Mouse (Mus musculus) cerebellum, adult (tissue): ENCODE data around the gene Tprkb.
"Not testable (repeated sequence)": the region's sequence is repeated elsewhere in the genome, so short reads cannot be mapped to it uniquely, and the experiment has no call there.

Experiments used
- ATAC-seq: cut with Nextera tagmentation; 2 replicates; pipeline ENCODE4 v1.9.2; 2017; ENCODE audit warnings: mild to moderate bottlenecking, moderate library complexity, mixed read lengths; ENCODE audit not compliant: insufficient number of reproducible peaks, low FRiP score, low TSS enrichment

Tprkb gene

DNA sequence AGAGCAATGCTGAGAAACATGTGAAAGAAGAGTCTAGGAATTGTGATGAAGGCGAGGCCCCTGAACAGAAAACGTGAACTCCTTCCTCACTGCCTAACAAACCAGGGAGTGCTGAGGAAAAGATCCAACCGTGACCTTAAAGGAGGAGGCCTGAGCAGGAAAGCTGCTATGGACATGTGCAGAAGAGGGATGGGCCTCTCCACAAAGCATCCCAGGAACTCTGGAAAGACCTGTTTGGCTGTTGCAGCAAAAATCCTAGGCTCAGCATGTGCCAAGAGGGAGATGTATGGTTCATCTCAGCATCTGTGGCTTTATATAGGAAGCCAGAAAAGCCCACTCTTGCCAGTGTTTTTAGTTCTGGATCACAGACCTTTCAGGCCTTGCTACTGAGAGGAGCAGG lies 61.0 kb downstream of the Tprkb start:
- no peak for ATAC-seq

DNA sequence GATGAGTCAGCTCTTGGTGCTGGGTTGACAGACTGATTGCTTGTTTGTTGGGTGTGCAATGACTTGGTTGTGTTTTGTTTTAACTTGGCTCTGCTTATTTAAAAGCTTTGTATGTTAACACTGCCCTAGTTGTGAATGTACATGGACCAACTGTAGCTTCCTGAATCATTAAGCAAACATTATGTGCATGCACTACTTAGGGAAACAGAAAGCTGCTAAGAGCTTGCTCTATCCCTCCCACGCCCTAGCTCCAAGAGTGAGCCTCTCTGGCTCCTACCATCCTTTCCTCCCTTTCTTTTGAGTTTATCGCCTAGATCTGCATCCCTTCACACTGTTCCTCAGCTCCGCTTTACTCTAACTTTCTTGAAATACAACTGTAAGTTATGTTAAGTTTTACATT lies 61.7 kb downstream of the Tprkb start:
- ATAC-seq = no peak

DNA sequence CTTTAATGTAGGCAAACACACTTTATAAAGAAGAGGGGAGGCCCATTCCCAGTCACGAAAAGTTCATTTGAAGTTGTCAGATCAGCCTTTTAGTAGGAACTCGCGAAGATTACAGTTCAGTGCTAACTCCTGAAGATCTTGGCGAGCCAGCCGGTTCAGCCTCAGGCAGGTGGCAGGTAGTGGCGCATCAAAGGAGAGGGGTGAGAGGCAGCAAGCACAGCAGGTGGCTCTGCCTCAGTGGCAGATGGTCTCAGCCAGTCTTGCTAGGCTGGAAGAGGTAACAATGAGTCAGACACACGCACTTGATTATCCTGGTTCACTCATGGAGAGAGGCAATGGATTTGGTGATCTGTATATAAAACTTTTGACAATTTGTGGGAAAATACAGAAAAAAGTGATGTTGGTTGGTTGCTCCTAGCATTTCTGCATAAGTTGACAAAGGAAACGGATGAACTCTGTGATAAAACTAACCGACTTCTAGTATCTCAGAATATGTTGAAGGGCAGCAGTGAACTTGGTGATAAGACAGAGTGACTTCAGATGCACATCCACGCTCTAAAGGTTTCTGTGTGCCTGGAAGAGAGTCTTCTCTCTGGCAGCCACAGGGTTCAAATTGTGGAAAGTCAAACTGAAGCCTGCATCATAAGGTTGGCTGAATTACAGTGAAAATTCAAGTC lies 63.4 kb downstream of the Tprkb start:
- no peak for ATAC-seq

DNA sequence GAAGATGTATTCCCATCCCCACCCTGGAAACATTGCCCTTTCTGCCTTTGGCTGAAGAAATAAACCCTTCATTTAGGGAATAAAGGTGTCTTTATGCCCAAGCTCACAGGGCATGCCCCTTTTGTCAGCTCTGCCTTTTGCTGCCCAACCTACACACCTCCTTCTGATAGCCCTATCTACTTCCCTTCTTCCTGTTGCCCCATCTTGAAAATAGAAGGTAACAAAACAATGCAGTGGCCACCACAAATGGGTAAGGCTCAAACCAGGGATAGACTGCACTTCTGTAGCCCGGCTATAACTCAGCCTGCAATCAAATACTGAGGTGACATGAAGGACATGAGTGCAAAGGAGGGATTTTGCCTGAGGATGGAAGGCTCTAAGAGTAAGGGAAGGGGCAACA lies 64.1 kb downstream of the Tprkb start:
- no peak for ATAC-seq

DNA sequence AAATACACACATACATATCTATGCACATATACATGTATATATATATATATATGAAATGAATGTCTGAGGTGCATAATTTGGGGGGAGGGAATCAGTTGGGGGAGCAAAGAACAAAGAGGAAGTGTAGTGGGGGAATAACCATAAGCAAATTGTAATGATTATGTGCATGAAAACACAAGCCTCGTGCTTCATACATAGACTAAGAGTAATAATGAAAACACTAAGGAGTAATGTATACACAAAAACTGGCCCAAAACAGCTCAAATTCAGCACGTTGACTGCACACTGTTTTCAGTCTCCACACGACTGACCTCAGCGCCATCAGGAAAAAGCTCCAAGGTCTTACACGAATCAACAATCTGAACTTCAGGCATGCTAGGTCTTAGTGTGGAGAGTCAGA lies 64.6 kb downstream of the Tprkb start:
- no peak for ATAC-seq

DNA sequence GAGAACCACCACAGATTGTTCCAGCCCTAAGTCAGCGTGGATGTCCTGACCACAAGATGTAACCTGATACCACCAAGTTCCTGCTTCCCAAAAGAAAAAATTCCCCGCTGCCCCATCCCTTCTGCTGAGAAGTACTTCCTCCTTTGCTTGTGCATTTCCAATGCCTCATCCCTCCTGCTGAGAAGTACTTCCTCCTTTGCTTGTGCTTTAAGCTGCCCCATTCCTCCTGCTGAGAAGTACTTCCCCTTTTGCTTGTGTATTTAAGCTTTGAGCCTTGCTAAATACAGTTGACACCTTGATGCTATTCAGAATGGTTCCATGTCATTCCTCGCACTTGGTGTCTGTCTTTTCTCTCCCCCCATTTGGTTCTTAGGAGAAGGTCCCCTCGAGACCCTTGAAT lies 67.1 kb downstream of the Tprkb start:
- not testable (repeated sequence) for ATAC-seq
